Mouse (Mus musculus) small intestine, adult 2 months (tissue): Measurements from ENCODE around the gene Sema4c.

Experiments
- CTCF ChIP-seq: fragments of 200-500 bp; IDR thresholded peaks from 2 replicates; pipeline ENCODE4 v1.5.1; 2012; ENCODE audit warnings: low read depth, mild to moderate bottlenecking, control low read depth, inconsistent platforms, low read length, moderate library complexity, mixed read lengths; ENCODE audit not compliant: insufficient replicate concordance, insufficient read length; ENCODE audit errors: extremely low read depth
- POLR2A ChIP-seq: fragments of 200-500 bp; IDR thresholded peaks from 2 replicates; pipeline ENCODE4 v1.6.1; 2012; ENCODE audit warnings: low read depth, mild to moderate bottlenecking, control low read depth, inconsistent platforms, low read length, moderate library complexity

DNA sequence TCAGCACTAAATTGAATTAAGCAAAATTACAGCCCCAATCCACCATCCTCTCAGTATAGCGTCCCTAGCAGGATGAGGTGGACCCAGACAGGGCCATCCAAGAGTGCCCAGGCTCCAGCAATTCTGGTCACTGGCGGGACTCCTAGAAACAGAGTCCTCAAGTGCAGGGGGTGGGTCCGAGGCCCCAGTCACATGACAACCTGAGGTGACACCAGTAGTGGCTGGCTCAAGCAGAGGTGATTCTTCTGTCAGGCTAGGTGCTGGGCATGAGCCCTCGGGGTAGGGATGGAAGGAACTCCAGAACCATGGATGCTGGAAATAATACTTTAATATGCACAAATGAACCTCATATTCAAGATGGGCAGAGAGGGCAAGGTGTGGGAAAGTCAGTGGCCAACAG, 4.2 kb upstream of the Sema4c start:
- no peak for TF ChIP-seq CTCF
- TF ChIP-seq POLR2A, result no peak
